Mouse (Mus musculus) heart, embryonic 16.5 days (tissue): ENCODE results near the gene Hoxb3. TPM values are rescaled to one million over a fixed set of nuclear protein-coding genes. Genes with fewer than 3 reads are reported as not detected.

Experiments used
- ATAC-seq: fragments of 200-750 bp; cut with Nextera tagmentation; replicated peaks from 2 replicates; pipeline ENCODE4 v1.8.0; 2017; ENCODE audit warnings: moderate number of reproducible peaks; ENCODE audit not compliant: insufficient read depth, low FRiP score; ENCODE audit errors: extremely low read depth
- H3K27ac ChIP-seq: fragments of 300-500 bp; sonication (generic); 2 replicates; pipeline ENCODE4 v1.5.1; 2014; ENCODE audit warnings: mild to moderate bottlenecking, low read length, control low read depth, moderate library complexity
- H3K27me3 ChIP-seq: fragments of 300-500 bp; sonication (generic); 2 replicates; pipeline ENCODE4 v1.6.1; 2014; ENCODE audit warnings: low read length, mixed read lengths; ENCODE audit not compliant: control insufficient read depth, insufficient read depth
- H3K36me3 ChIP-seq: fragments of 300-500 bp; sonication (generic); 2 replicates; pipeline ENCODE4 v1.6.1; 2014; ENCODE audit not compliant: control insufficient read depth, insufficient read depth
- H3K4me1 ChIP-seq: fragments of 300-500 bp; sonication (generic); 2 replicates; pipeline ENCODE4 v1.6.1; 2014; ENCODE audit warnings: low read length, mixed read lengths; ENCODE audit not compliant: control insufficient read depth, insufficient read depth
- H3K4me2 ChIP-seq: fragments of 300-500 bp; sonication (generic); 2 replicates; pipeline ENCODE4 v1.6.1; 2014; ENCODE audit warnings: low read depth, mild to moderate bottlenecking, control low read depth, low read length
- H3K4me3 ChIP-seq: fragments of 300-500 bp; sonication (generic); 2 replicates; pipeline ENCODE4 v1.5.1; 2014; ENCODE audit warnings: mild to moderate bottlenecking, control low read depth, low read length
- H3K9ac ChIP-seq: fragments of 300-500 bp; sonication (generic); 2 replicates; pipeline ENCODE4 v1.6.1; 2014; ENCODE audit warnings: low read length, control low read depth
- H3K9me3 ChIP-seq: fragments of 300-500 bp; sonication (generic); replicated peaks from 2 replicates; pipeline ENCODE4 v1.6.1; 2016; ENCODE audit warnings: low read length; ENCODE audit not compliant: control insufficient read depth
- WGBS: fragments of 180-500 bp; shearing (Covaris S2); extraction: QIAGEN DNeasy Blood & Tissue Kit; methylation state at CpG from one replicate; pipeline ENCODE4 v1.1.7; 2014; 5-methylcytosine and 5-hydroxymethylcytosine counted together
- polyA plus RNA-seq: library from polyadenylated mRNA; unstranded; fragments of >200 nt; fragmentation: Nextera tagmentation; extraction: Ambion mirVana; gene quantifications from 2 replicates; pipeline ENCODE4 v1.2.1, GENCODE M21; 2015

The Hoxb3 gene
- polyA plus RNA-seq, 1 experiment from 2014 or later, result 0.24 TPM

DNA sequence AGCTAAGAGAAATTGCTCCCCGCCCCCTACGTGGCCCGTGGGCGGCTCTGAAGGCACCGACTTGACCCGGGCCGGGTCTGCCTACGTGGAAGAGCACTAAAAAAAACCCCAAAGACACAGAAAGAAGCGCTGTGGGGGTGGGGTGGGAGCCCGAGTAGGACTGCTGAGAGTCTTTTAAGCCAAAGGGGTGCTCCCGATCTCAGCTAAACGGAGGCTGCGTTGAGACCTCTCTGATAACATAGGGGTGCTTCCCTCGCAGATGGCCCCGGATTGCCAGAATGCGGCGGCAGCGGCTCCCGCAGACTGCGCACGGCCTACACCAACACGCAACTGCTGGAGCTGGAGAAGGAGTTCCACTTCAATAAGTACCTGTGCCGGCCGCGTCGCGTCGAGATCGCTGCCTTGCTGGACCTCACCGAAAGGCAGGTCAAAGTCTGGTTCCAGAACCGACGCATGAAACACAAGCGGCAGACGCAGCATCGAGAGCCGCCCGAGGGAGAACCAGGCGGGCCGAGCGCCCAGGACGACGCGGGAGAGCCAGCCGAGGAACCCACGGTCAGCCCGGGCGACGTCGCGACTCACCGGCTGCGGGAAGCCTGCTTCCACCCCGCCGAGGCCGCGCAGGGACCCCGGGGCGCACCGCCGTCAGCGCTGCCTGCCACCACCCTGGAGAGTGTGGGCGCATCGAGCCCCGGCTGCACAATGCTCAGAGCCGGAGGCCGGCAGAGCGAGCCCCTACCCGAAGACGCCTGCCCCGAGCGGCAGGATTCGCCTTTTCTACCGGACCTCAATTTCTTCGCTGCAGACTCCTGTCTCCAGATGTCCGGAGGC is 29.8 kb downstream of the Hoxb3 start:
- ATAC-seq, result peak; percentile 41; the same call in 1 of the 2 replicates
- peaks cover 84% of the 10 kb centered on the region for H3K27me3 ChIP-seq

GRCm38 (mm10) chr11:96353522-96353841 is 30.4 kb downstream of the Hoxb3 start:
- H3K9me3 ChIP-seq, result no peaks in the 10 kb centered on the region
- H3K4me3 ChIP-seq, result peak overlapping the region; percentile 53
- no peak for ATAC-seq
- peak overlapping the region; percentile 64 for H3K9ac ChIP-seq
- H3K27me3 ChIP-seq, result peaks cover 78% of the 10 kb centered on the region
- H3K4me1 ChIP-seq, result no peaks in the 10 kb centered on the region
- H3K27ac ChIP-seq, result peak overlapping the region; percentile 44
- 3% methylated on average over 14 of the region's 14 CpGs for WGBS
- H3K4me2 ChIP-seq, result peak overlapping the region; percentile 56
- no peaks in the 10 kb centered on the region for H3K36me3 ChIP-seq

More for the DNA sequence above, 29.8 kb downstream of the Hoxb3 start:
- Histone ChIP-seq H3K36me3 (no peaks in the 10 kb centered on the region), H3K27ac (peak overlapping the region; percentile 44), H3K4me1 (no peaks in the 10 kb centered on the region), H3K4me3 (peak overlapping the region; percentile 53), H3K4me2 (peak overlapping the region; percentile 56), H3K9ac (peak overlapping the region; percentile 64), H3K9me3 (no peaks in the 10 kb centered on the region)
- WGBS, result under 1% methylated on average over 75 of the region's 75 CpGs

DNA sequence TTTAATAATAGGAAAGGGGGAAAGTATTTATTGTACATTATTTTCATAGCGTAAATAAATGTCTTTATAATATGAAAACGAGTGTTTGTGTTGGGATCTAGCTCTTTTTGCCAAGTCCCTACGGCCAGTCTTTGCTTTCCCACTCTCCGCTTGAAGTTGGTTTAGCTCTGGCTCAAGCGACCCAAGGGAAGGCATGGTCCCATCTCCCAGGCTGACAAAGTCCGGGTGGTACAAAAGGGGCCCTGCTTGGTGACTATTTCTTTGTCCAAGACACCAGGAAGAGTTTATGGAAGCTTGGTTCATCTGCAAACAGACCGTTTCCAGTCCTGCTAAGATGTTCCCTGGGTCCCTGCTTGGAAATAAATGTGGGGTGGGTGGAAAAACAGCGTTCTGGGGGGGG is 30.8 kb downstream of the Hoxb3 start:
- Histone ChIP-seq H3K27ac (no peak overlapping the region), H3K9me3 (no peaks in the 10 kb centered on the region), H3K36me3 (no peaks in the 10 kb centered on the region), H3K4me3 (peak overlapping the region; percentile 7), H3K4me1 (no peaks in the 10 kb centered on the region), H3K9ac (no peak overlapping the region), H3K27me3 (peaks cover 74% of the 10 kb centered on the region), H3K4me2 (peak overlapping the region; percentile 49)
- no peak for ATAC-seq
- 26% methylated on average over 8 of the region's 8 CpGs for WGBS

DNA sequence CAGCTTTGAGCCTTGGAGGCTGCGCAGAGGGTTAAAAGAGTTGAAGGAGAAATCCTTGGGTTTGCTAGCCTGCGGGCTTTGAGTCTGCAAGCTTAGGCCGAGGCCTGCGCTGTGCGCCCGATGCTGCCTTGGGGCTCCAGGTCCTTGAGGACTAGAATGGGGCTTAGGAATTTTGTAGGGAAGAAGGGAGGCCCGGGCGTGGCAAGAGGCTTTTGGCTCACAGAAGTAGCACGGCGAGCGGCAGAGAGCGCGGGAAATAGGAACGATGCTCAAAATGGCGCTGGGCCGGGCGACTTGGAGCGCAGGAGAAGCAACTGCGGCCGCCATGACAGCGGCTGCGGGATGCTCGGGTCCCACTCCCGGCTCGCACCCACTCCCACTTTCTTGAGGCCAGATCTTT is 31.2 kb downstream of the Hoxb3 start:
- ATAC-seq, result no peak
- no peaks in the 10 kb centered on the region for H3K4me1 ChIP-seq

DNA sequence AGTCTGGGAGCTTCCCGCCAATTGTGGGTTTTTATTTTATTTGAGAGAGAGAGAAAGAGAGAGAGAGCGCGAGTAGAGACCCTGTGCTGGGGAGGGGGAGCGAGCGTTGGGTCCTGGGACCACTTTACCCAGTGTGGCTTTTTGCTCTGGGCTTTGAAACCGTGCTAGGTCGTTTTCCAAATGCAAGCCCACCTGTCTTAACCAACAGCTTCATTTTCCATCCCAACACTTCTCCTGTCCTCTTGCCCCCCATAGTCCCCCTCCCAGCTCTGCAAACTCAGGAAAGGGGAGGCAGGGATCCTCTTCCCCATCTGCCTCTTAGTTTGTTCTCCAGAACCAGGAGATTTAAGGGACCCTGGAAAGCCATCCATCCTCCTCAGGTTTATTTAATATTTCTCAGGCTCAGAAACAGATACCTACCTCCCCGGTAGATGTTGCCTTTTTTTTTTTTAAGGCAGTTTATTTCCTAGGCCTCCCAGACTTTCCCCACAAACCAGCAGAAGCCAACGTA is 31.7 kb downstream of the Hoxb3 start:
- no peaks in the 10 kb centered on the region for H3K9me3 ChIP-seq
- H3K4me3 ChIP-seq, result peak overlapping the region; percentile 7
- ATAC-seq, result no peak
- H3K9ac ChIP-seq, result no peak overlapping the region
- H3K4me1 ChIP-seq, result no peaks in the 10 kb centered on the region
- H3K36me3 ChIP-seq, result no peaks in the 10 kb centered on the region
- peaks cover 64% of the 10 kb centered on the region for H3K27me3 ChIP-seq
- whole genome bisulfite sequencing, result 18% methylated on average over 9 of the region's 9 CpGs
- H3K4me2 ChIP-seq, result peak overlapping the region; percentile 49
- H3K27ac ChIP-seq, result no peak overlapping the region

More for the DNA sequence above, 31.2 kb downstream of the Hoxb3 start:
- Histone ChIP-seq H3K27ac (no peak overlapping the region), H3K4me2 (peak overlapping the region; percentile 49), H3K9ac (no peak overlapping the region), H3K9me3 (no peaks in the 10 kb centered on the region), H3K4me3 (peak overlapping the region; percentile 7), H3K27me3 (peaks cover 69% of the 10 kb centered on the region), H3K36me3 (no peaks in the 10 kb centered on the region)
- WGBS, result 3% methylated on average over 25 of the region's 25 CpGs

DNA sequence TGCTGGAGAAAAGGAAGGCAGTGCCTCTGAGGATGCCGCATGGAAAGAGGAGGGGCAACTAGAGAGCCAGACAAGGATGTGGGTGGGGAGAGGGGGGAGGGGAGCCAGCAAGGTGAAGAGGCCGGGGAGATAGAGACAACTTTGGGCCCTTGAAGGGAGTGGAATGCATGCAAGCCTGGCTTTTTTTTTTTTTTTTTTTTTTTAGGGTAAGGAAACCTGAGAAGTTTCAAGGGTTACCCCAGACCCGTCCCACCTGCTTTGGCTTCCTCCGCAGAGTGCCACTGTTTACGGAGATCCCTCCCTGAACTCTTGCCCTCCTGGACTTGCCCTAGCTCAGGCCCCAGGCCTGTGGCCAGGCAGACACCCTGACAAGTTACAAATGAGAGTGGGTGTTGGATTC is 40.7 kb downstream of the Hoxb3 start:
- Histone ChIP-seq H3K9ac (no peak overlapping the region), H3K4me2 (no peak overlapping the region), H3K4me1 (no peaks in the 10 kb centered on the region), H3K4me3 (no peak overlapping the region), H3K27me3 (peaks cover 66% of the 10 kb centered on the region), H3K36me3 (no peaks in the 10 kb centered on the region), H3K27ac (no peak overlapping the region), H3K9me3 (no peaks in the 10 kb centered on the region)
- WGBS, result 13% methylated on average over 5 of the region's 5 CpGs
- ATAC-seq, result no peak

DNA sequence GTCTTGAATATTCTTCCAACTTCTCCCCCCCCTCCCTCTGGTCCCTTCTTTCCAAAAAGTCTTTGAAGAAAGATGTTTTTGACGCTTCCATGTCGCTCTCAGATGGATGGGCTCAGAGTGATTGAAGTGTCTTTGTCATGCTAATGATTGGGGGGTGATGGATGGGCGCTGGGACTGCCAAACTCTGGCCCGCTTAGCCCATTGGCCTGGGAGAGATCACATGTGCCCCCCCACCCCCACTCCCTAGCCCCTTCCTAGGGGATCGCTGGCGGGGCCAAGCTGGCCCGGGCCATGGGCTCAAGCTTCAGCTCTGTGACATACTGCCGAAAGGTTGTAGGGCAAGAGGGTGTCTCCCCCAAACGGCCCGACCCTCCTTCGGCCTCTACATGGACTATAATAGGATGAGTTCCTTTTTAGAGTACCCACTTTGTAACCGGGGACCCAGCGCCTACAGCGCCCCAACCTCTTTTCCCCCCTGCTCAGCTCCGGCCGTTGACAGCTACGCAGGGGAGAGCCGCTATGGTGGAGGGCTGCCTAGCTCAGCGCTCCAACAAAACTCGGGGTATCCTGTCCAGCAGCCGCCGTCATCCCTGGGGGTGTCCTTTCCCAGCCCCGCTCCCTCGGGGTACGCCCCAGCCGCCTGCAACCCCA is 42.4 kb downstream of the Hoxb3 start, which contains the start of gene Hoxb1:
Hoxb1 (plus strand) TSS at position 312 of the 651 bp plus-strand sequence.
- ATAC-seq, result no peak
- Histone ChIP-seq H3K4me2 (peak within 1 kb of the TSS; percentile 15), H3K4me1 (no peaks in the 10 kb centered on the region), H3K36me3 (no peaks in the 10 kb centered on the region), H3K9me3 (no peaks in the 10 kb centered on the region), H3K27ac (no peak within 1 kb of the TSS), H3K27me3 (peaks cover 83% of the 10 kb centered on the region), H3K4me3 (peak within 1 kb of the TSS; percentile 29), H3K9ac (no peak within 1 kb of the TSS)
- WGBS, result 5% methylated on average over 26 of the region's 26 CpGs

DNA sequence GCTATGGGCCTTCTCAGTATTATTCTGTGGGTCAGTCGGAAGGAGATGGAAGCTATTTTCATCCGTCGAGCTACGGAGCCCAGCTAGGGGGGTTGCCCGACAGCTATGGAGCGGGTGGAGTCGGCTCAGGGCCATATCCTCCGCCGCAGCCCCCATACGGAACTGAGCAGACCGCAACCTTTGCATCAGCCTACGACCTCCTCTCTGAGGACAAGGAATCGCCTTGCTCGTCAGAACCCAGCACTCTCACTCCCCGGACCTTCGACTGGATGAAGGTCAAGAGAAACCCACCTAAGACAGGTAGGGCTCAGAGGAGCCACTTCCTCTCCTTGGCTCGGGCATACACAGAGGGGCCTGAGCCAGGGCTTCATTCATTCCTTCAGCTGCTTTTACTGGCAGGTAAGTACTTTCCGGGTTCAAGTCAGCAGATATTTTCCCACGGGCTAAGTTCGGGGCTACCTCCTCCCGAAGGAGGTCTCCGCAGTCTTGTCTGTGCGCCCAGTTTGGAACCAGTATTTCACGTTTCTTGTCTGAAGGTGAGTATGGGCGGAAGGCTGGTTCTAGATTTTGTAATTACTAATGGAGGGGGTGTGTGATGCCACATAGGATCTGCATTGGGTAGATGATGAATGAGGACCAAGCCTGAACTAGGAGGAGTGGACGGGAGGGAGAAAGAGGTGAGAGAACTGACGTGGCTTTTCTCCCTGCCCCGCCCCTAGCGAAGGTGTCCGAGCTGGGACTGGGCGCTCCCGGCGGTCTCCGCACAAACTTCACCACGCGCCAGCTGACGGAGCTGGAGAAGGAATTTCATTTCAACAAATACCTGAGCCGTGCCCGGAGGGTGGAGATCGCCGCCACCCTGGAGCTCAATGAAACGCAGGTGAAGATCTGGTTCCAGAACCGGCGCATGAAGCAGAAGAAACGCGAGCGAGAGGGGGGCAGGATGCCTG is 43.2 kb downstream of the Hoxb3 start:
- Histone ChIP-seq H3K27ac (no peak overlapping the region), H3K4me1 (no peaks in the 10 kb centered on the region), H3K9ac (no peak overlapping the region), H3K4me2 (peak overlapping the region; percentile 15), H3K4me3 (peak overlapping the region; percentile 29), H3K9me3 (no peaks in the 10 kb centered on the region), H3K27me3 (peaks cover 89% of the 10 kb centered on the region), H3K36me3 (no peaks in the 10 kb centered on the region)
- ATAC-seq, result no peak
- 3% methylated on average over 47 of the region's 47 CpGs for WGBS
